In genomic region chr2:148478141-148478701, GRCm38 (mm10) we compare ENCODE assay signal across 7 mouse cellular contexts. TPM values are rescaled to one million over a fixed set of nuclear protein-coding genes. Genes with fewer than 3 reads are reported as not detected.
DNase-seq lines count a peak whose midpoint lies in the region; ATAC-seq and TF ChIP-seq lines count a peak whose summit lies in the region.

No protein-coding gene starts in this region.

- CTCF ChIA-PET in Patski (lab: Charles Lee) = interaction anchor here (1.0 to 1.5 kb wide), 3 partner anchors 23 to 69 kb away, joined by 3 read pairs; no protein-coding TSS in a partner anchor

- H3K27me3 ChIP-seq in Patski = no peaks in the 10 kb centered on the region
- no peaks in the 10 kb centered on the region for H3K27me3 ChIP-seq in hindbrain, embryonic 15.5 days
- no peaks in the 10 kb centered on the region for H3K27me3 ChIP-seq in lung, postnatal 0 days (replicated peaks; ENCODE audit: insufficient read depth, low read length)
- no peaks in the 10 kb centered on the region for H3K27me3 ChIP-seq in stomach, embryonic 16.5 days (ENCODE audit: control insufficient read depth, insufficient read depth, low read length)

- peak overlapping the region; percentile 53; the same call in 1 of the 2 replicates for H3K27ac ChIP-seq in hindbrain, embryonic 15.5 days (replicated peaks)
- H3K27ac ChIP-seq in lung, postnatal 0 days (ENCODE audit: low read length) = peak overlapping the region; percentile 61; the same call in 1 of the 2 replicates
- H3K27ac ChIP-seq in stomach, embryonic 16.5 days (ENCODE audit: low read length) = peak overlapping the region; percentile 60; the same call in 1 of the 2 replicates

- peak; percentile 87 for TF ChIP-seq EP300 in lung, postnatal 0 days (IDR thresholded peaks at IDR 0.05)

- no peak overlapping the region for H3K4me3 ChIP-seq in hindbrain, embryonic 15.5 days
- no peak overlapping the region for H3K4me3 ChIP-seq in lung, postnatal 0 days (ENCODE audit: low read depth, low read length)
- no peak overlapping the region for H3K4me3 ChIP-seq in stomach, embryonic 16.5 days (replicated peaks; ENCODE audit: low read length)

- no peak for TF ChIP-seq CTCF in Patski (IDR thresholded peaks at IDR 0.05)
- TF ChIP-seq CTCF in lung, postnatal 0 days (IDR thresholded peaks at IDR 0.05) = no peak

- H3K9me3 ChIP-seq in hindbrain, embryonic 15.5 days = no peaks in the 10 kb centered on the region
- H3K9me3 ChIP-seq in lung, postnatal 0 days (ENCODE audit: low read length) = no peaks in the 10 kb centered on the region
- H3K9me3 ChIP-seq in stomach, embryonic 16.5 days (replicated peaks; ENCODE audit: control insufficient read depth, low read length) = no peaks in the 10 kb centered on the region

- in situ Hi-C loops in Patski (cut with MboI; ENCODE audit: low pct_unique_long_range_greater_than_20kb) = no loop called here

- H3K4me1 ChIP-seq in hindbrain, embryonic 15.5 days (replicated peaks) = no peaks in the 10 kb centered on the region
- peaks cover 7% of the 10 kb centered on the region; the same call in 1 of the 2 replicates for H3K4me1 ChIP-seq in lung, postnatal 0 days (ENCODE audit: insufficient read depth, low read depth, low read length)
- H3K4me1 ChIP-seq in stomach, embryonic 16.5 days (ENCODE audit: control insufficient read depth, insufficient read depth, low read length) = no peaks in the 10 kb centered on the region

- no peaks in the 10 kb centered on the region for H3K36me3 ChIP-seq in hindbrain, embryonic 15.5 days
- H3K36me3 ChIP-seq in lung, postnatal 0 days (ENCODE audit: insufficient read depth, low read length) = no peaks in the 10 kb centered on the region
- no peaks in the 10 kb centered on the region for H3K36me3 ChIP-seq in stomach, embryonic 16.5 days (ENCODE audit: control insufficient read depth, insufficient read depth, low read length)

- H3K4me2 ChIP-seq in hindbrain, embryonic 15.5 days = no peak overlapping the region
- no peak overlapping the region for H3K4me2 ChIP-seq in lung, postnatal 0 days (replicated peaks; ENCODE audit: low read depth, low read length)
- H3K4me2 ChIP-seq in stomach, embryonic 16.5 days (ENCODE audit: low read depth, low read length) = no peak overlapping the region

- ATAC-seq in Patski = peak; percentile 99
- peak; percentile 83; the same call in 1 of the 2 replicates for ATAC-seq in hindbrain, embryonic 15.5 days (ENCODE audit: low FRiP score, low read depth)
- ATAC-seq in lung, postnatal 0 days = peak; percentile 94
- ATAC-seq in stomach, embryonic 16.5 days (ENCODE audit: insufficient read depth, low FRiP score) = peak; percentile 81

- no peak overlapping the region for H3K9ac ChIP-seq in hindbrain, embryonic 15.5 days
- no peak overlapping the region for H3K9ac ChIP-seq in lung, postnatal 0 days (replicated peaks; ENCODE audit: low read depth)
- no peak overlapping the region for H3K9ac ChIP-seq in stomach, embryonic 16.5 days (ENCODE audit: low read length)

- DNase-seq in Patski (ENCODE audit: low read depth, low spot score) = peak; percentile 72
- DNase-seq in adrenal gland, postnatal 36 days = peak; percentile 83 to 84
- DNase-seq in gastrocnemius, postnatal 10 days = peak; percentile 32
- peak; percentile 96 for DNase-seq in lung, postnatal 0 days (ENCODE audit: low spot score)
- DNase-seq in cerebellum, postnatal 4 days (ENCODE audit: low spot score in 2 of 2) = no peak

- POLR2A ChIA-PET in Patski (lab: Charles Lee) = interaction anchor here (0.6 kb wide), 1 partner anchor 59 kb away, joined by 3 read pairs; no protein-coding TSS in a partner anchor

- 29% methylated on average over 3 of the region's 3 CpGs for WGBS in hindbrain, embryonic 15.5 days
- WGBS in lung, postnatal 0 days = 21% methylated on average over 3 of the region's 3 CpGs
- 41% methylated on average over 3 of the region's 3 CpGs for WGBS in stomach, embryonic 16.5 days

RNA-seq across cellular contexts. Expression of gene Cd93, which starts 34.9 kb away (rescaled TPM):
- polyA plus RNA-seq in Patski (2021) = 0.01 TPM
- 10 to 100 TPM; 24.2 to 55.3 TPM for total RNA-seq in adrenal gland, postnatal 36 days (2021)
- 10 to 100 TPM; 74.8 to 93.5 TPM for total RNA-seq in gastrocnemius, postnatal 10 days (2021)
- polyA plus RNA-seq in hindbrain, embryonic 15.5 days (2015; fragmentation: Nextera tagmentation; extraction: Ambion mirVana) = 8.0 and 8.8 TPM in 2 replicates
- 55.9 and 59.7 TPM in 2 replicates for polyA plus RNA-seq in lung, postnatal 0 days (2015; fragmentation: Nextera tagmentation; extraction: Ambion mirVana)
- 11.6 and 11.7 TPM in 2 replicates for polyA plus RNA-seq in stomach, embryonic 16.5 days (2015; fragmentation: Nextera tagmentation; extraction: Ambion mirVana)

Comparison
In these comparisons a context has a peak if more than half of its experiments do, and no peak if none do; other contexts are left out.
1. DNase-seq: peak in Patski (single experiment), adrenal gland, postnatal 36 days (2 of 2), gastrocnemius, postnatal 10 days (single experiment) and lung, postnatal 0 days (single experiment); none in cerebellum, postnatal 4 days (0 of 2).
2. Peak in every context shown above with its lines, with median percentiles within 50 percentile points of each other: ATAC-seq and H3K27ac ChIP-seq.